Mouse (Mus musculus) spleen, postnatal 14 days (tissue): ENCODE measurements at regions not wholly inside any gene's neighbourhood (a gene's known extent, or its start where the extent isn't known, plus 50 kb on each side); places are given as distances from the start of the nearest gene placed in this dataset.

Experiments used
- DNase-seq, 2 experiments: peaks; one replicate each; pipeline ENCODE4 v3.0.0; 2021 to 2022; ENCODE audit warnings: low spot score in 2 of 2

GRCm38 (mm10) chr17:47226391-47226790, 142.3 kb upstream of the Mrps10 start:
- DNase-seq = no peak

GRCm38 (mm10) chr17:47225306-47226269, 143.1 kb upstream of the Mrps10 start:
- no peak for DNase-seq

- no peak for DNase-seq
These were observed 147.5 kb upstream of the Mrps10 start for GRCm38 (mm10) chr17:47221068-47221796.

- DNase-seq = no peak
These were observed 148.8 kb upstream of the Mrps10 start for GRCm38 (mm10) chr17:47219846-47220245.

GRCm38 (mm10) chr17:47216490-47216889, 152.2 kb upstream of the Mrps10 start:
- DNase-seq = no peak

- no peak for DNase-seq
These were observed 152.8 kb upstream of the Mrps10 start for GRCm38 (mm10) chr17:47215841-47216240.

- no peak for DNase-seq
These were observed 154.6 kb upstream of the Mrps10 start for GRCm38 (mm10) chr17:47214111-47214510.

- no peak for DNase-seq
These were observed 158.1 kb upstream of the Mrps10 start for GRCm38 (mm10) chr17:47210441-47211196.

GRCm38 (mm10) chr17:47208886-47209585, 159.7 kb upstream of the Mrps10 start:
- DNase-seq = no peak

GRCm38 (mm10) chr17:47207471-47207870, 161.2 kb upstream of the Mrps10 start:
- DNase-seq = no peak

- DNase-seq = no peak
These were observed 164.1 kb upstream of the Mrps10 start for GRCm38 (mm10) chr17:47204470-47205162.

- DNase-seq = no peak
These were observed 169.5 kb upstream of the Mrps10 start for GRCm38 (mm10) chr17:47199206-47199605.

- no peak for DNase-seq
These were observed 170.7 kb upstream of the Mrps10 start for GRCm38 (mm10) chr17:47197957-47198356.

GRCm38 (mm10) chr17:47196992-47197391, 171.7 kb upstream of the Mrps10 start:
- DNase-seq = no peak

- DNase-seq = no peak
These were observed 172.7 kb upstream of the Mrps10 start for GRCm38 (mm10) chr17:47195981-47196380.

- no peak for DNase-seq
These were observed 174.1 kb upstream of the Mrps10 start for GRCm38 (mm10) chr17:47194463-47195012.

GRCm38 (mm10) chr17:47191416-47191815, 177.3 kb upstream of the Mrps10 start:
- no peak for DNase-seq

GRCm38 (mm10) chr17:47189770-47190169, 178.9 kb upstream of the Mrps10 start:
- no peak for DNase-seq

- no peak for DNase-seq
These were observed 173.8 kb upstream of the Ubr2 start for GRCm38 (mm10) chr17:47184148-47184547.

- no peak for DNase-seq
These were observed 171.8 kb upstream of the Ubr2 start for GRCm38 (mm10) chr17:47182118-47182517.
